Mouse (Mus musculus) small intestine, adult 2 months (tissue): ENCODE measurements around the gene Nt5c3b.

Experiments used
- CTCF ChIP-seq: fragments of 200-500 bp; IDR thresholded peaks from 2 replicates; pipeline ENCODE4 v1.5.1; 2012; ENCODE audit warnings: low read depth, mild to moderate bottlenecking, control low read depth, inconsistent platforms, low read length, moderate library complexity, mixed read lengths; ENCODE audit not compliant: insufficient replicate concordance, insufficient read length; ENCODE audit errors: extremely low read depth
- POLR2A ChIP-seq: fragments of 200-500 bp; IDR thresholded peaks from 2 replicates; pipeline ENCODE4 v1.6.1; 2012; ENCODE audit warnings: low read depth, mild to moderate bottlenecking, control low read depth, inconsistent platforms, low read length, moderate library complexity

GRCm38 (mm10) chr11:100400842-100401241 is 40.8 kb downstream of the Nt5c3b start:
- no peak for TF ChIP-seq POLR2A
- no peak for TF ChIP-seq CTCF
